Mouse (Mus musculus) MEL (cell line): Measurements from ENCODE around the gene Sit1. TPM values are rescaled to one million over a fixed set of nuclear protein-coding genes. Genes with fewer than 3 reads are reported as not detected.
"Not testable (repeated sequence)": the region's sequence is repeated elsewhere in the genome, so short reads cannot be mapped to it uniquely, and the experiment has no call there.

Experiments
- DNase-seq: peaks from one replicate; pipeline ENCODE4 v3.0.0; 2011; ENCODE audit warnings: low read depth, low spot score
- H3K27ac ChIP-seq: 2 replicates; pipeline ENCODE4 v1.5.1; 2012; ENCODE audit warnings: low read depth, mild to moderate bottlenecking, control low read depth, low read length, moderate library complexity; ENCODE audit not compliant: control insufficient read depth
- H3K27me3 ChIP-seq, 2 experiments: fragments of 150-350 bp in 1 of 2; sonication (generic) in 1 of 2; 2 replicates each; pipeline ENCODE4 v1.6.1; 2012; ENCODE audit warnings: low read length in 2 of 2, mild to moderate bottlenecking in 2 of 2, improper control_type of control experiment in 1 of 2, moderate library complexity in 1 of 2; ENCODE audit not compliant: insufficient read depth in 2 of 2, control insufficient read depth in 1 of 2
- H3K36me3 ChIP-seq, 2 experiments: 2 replicates each; pipeline ENCODE4 v1.6.1; 2012 to 2014; ENCODE audit warnings: low read length in 2 of 2, improper control_type of control experiment in 1 of 2, inconsistent platforms in 1 of 2, mild to moderate bottlenecking in 1 of 2; ENCODE audit not compliant: insufficient read depth in 2 of 2, control insufficient read depth in 1 of 2
- H3K4me1 ChIP-seq, 2 experiments: fragments of 150-350 bp in 1 of 2; sonication (generic) in 1 of 2; 2 replicates each; pipeline ENCODE4 v1.6.1; 2012; ENCODE audit warnings: low read length in 2 of 2, improper control_type of control experiment in 1 of 2, mild to moderate bottlenecking in 1 of 2; ENCODE audit not compliant: insufficient read depth in 2 of 2, control insufficient read depth in 1 of 2
- H3K4me3 ChIP-seq, 2 experiments: fragments of 150-350 bp in 1 of 2; sonication (generic) in 1 of 2; 2 replicates each; pipeline ENCODE4 v1.5.1; 2012; ENCODE audit warnings: low read depth in 2 of 2, low read length in 2 of 2, mild to moderate bottlenecking in 2 of 2, moderate library complexity in 2 of 2, control low read depth in 1 of 2, improper control_type of control experiment in 1 of 2; ENCODE audit not compliant: control insufficient read depth in 1 of 2, insufficient read depth in 1 of 2
- H3K79me2 ChIP-seq: 2 replicates; pipeline ENCODE4 v1.6.1; 2012; ENCODE audit warnings: mild to moderate bottlenecking, low read length, moderate library complexity; ENCODE audit not compliant: control insufficient read depth, poor library complexity, insufficient read depth
- H3K9ac ChIP-seq: 2 replicates; pipeline ENCODE4 v1.6.1; 2012; ENCODE audit warnings: low read depth, mild to moderate bottlenecking, control low read depth, low read length, moderate library complexity; ENCODE audit not compliant: control insufficient read depth, poor library complexity, severe bottlenecking
- H3K9me3 ChIP-seq: fragments of 150-350 bp; sonication (generic); replicated peaks from 2 replicates; pipeline ENCODE4 v1.6.1; 2012; ENCODE audit warnings: mild to moderate bottlenecking, low read length, improper control_type of control experiment, moderate library complexity; ENCODE audit not compliant: insufficient read depth
- BHLHE40 ChIP-seq: IDR thresholded peaks from 2 replicates; pipeline ENCODE4 v1.6.1; 2012; ENCODE audit warnings: low read depth, mild to moderate bottlenecking, inconsistent platforms, low read length, improper control_type of control experiment, borderline replicate concordance
- CTCF ChIP-seq, 3 experiments: IDR thresholded peaks in 2 of 3; conservative IDR thresholded peaks in 1 of 3; 2 replicates each; pipeline ENCODE4 v1.5.1; 2011 to 2012; ENCODE audit warnings: low read length in 3 of 3, low read depth in 2 of 3, mild to moderate bottlenecking in 2 of 3, improper control_type of control experiment in 1 of 3, inconsistent platforms in 1 of 3, mixed read lengths in 1 of 3, moderate library complexity in 1 of 3; ENCODE audit not compliant: control insufficient read depth in 1 of 3, insufficient read depth in 1 of 3, poor library complexity in 1 of 3, severe bottlenecking in 1 of 3
- ELF1 ChIP-seq: IDR thresholded peaks from 2 replicates; pipeline ENCODE4 v1.6.1; 2014; ENCODE audit warnings: low read depth, mild to moderate bottlenecking, inconsistent platforms, low read length, improper control_type of control experiment, moderate library complexity
- EP300 ChIP-seq, 2 experiments: IDR thresholded peaks; 2 replicates each; pipeline ENCODE4 v1.6.1; 2011; ENCODE audit warnings: improper control_type of control experiment in 2 of 2, low read length in 2 of 2, low read depth in 1 of 2, mild to moderate bottlenecking in 1 of 2
- ETS1 ChIP-seq: IDR thresholded peaks from 2 replicates; pipeline ENCODE4 v1.6.1; 2012; ENCODE audit warnings: low read depth, mild to moderate bottlenecking, inconsistent platforms, low read length, improper control_type of control experiment, moderate library complexity
- GABPA ChIP-seq: IDR thresholded peaks from 2 replicates; pipeline ENCODE4 v1.6.1; 2012; ENCODE audit warnings: low read depth, mild to moderate bottlenecking, inconsistent platforms, low read length, improper control_type of control experiment, moderate library complexity
- MAX ChIP-seq: IDR thresholded peaks from 2 replicates; pipeline ENCODE4 v1.6.1; 2011; ENCODE audit warnings: low read length, improper control_type of control experiment
- MAZ ChIP-seq: IDR thresholded peaks from 2 replicates; pipeline ENCODE4 v1.6.1; 2012; ENCODE audit warnings: low read depth, mild to moderate bottlenecking, inconsistent platforms, low read length, improper control_type of control experiment
- NRF1 ChIP-seq: IDR thresholded peaks from 2 replicates; pipeline ENCODE4 v1.6.1; 2014; ENCODE audit warnings: low read depth, mild to moderate bottlenecking, inconsistent platforms, low read length, improper control_type of control experiment, moderate library complexity; ENCODE audit not compliant: poor library complexity, insufficient read depth, severe bottlenecking
- RAD21 ChIP-seq: IDR thresholded peaks from 2 replicates; pipeline ENCODE4 v1.6.1; 2011; ENCODE audit warnings: mild to moderate bottlenecking, low read depth, low read length, improper control_type of control experiment
- SIN3A ChIP-seq: IDR thresholded peaks from 2 replicates; pipeline ENCODE4 v1.6.1; 2012; ENCODE audit warnings: low read length, improper control_type of control experiment, inconsistent platforms
- SMC3 ChIP-seq: IDR thresholded peaks from 2 replicates; pipeline ENCODE4 v1.6.1; 2011; ENCODE audit warnings: low read depth, low read length, improper control_type of control experiment
- TAL1 ChIP-seq: IDR thresholded peaks from 2 replicates; pipeline ENCODE4 v1.6.1; 2012; ENCODE audit warnings: mild to moderate bottlenecking, inconsistent platforms, low read length, moderate library complexity, mixed read lengths
- TBP ChIP-seq: IDR thresholded peaks from 2 replicates; pipeline ENCODE4 v1.8.0; 2011; ENCODE audit warnings: low read depth, low read length, improper control_type of control experiment
- TCF12 ChIP-seq: IDR thresholded peaks from 2 replicates; pipeline ENCODE4 v1.6.1; 2014; ENCODE audit warnings: low read depth, mild to moderate bottlenecking, inconsistent platforms, low read length, improper control_type of control experiment, moderate library complexity
- USF2 ChIP-seq, 2 experiments: IDR thresholded peaks; 2 replicates each; pipeline ENCODE4 v1.6.1; 2011 to 2012; ENCODE audit warnings: improper control_type of control experiment in 2 of 2, low read length in 2 of 2, borderline replicate concordance in 1 of 2, inconsistent platforms in 1 of 2, low read depth in 1 of 2, mild to moderate bottlenecking in 1 of 2; ENCODE audit not compliant: insufficient read depth in 1 of 2
- ZMIZ1 ChIP-seq: IDR thresholded peaks from 2 replicates; pipeline ENCODE4 v1.6.1; 2012; ENCODE audit warnings: low read depth, mild to moderate bottlenecking, inconsistent platforms, low read length, improper control_type of control experiment, moderate library complexity
- polyA plus RNA-seq, 2 experiments: library from polyadenylated mRNA; stranded (reverse) in 1 of 2; unstranded in 1 of 2; fragments of >175 nt in 1 of 2; fragments of >200 nt in 1 of 2; gene quantifications; 2 replicates each; pipeline versions ENCODE4 v1.2.1 to v1.2.4; 2012; ENCODE audit warnings: low replicate concordance in 2 of 2, low read depth in 1 of 2; ENCODE audit not compliant: insufficient read length in 2 of 2, insufficient read depth in 1 of 2, missing spikeins in 1 of 2
- total RNA-seq: library from RNA; depleted of rRNA; stranded (reverse); fragments of 300-350 nt; gene quantifications from 2 replicates; pipeline ENCODE4 v1.2.3, GENCODE M21; 2012

Sit1 gene
- total and polyA plus RNA-seq, 3 experiments: 0.06 to 0.08 TPM; not detected in 1

DNA sequence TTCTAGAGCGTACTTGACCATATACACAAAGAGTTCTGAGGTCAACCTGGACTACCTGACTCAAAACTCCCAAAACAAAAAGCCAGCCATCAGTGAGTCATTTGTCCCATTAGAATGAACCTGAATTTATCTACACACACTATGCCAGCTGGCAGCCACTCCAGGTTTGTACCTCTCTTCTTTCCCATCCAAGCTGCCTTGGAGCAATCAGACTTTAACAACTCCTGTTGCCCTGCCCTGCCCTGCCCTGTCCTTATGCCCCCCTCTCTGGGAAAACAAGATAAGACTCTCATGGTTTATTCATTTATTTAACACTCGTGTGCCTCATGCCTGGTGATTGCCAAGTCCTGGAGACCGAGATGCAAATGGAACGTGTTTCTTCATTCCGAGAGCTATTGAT, 7.3 kb upstream of the Sit1 start:
- no peak for TF ChIP-seq MAX
- 0 out of 2 replicates have a peak, but pooled peaks have one; percentile 21 for TF ChIP-seq ETS1
- TF ChIP-seq TAL1: peak; percentile 81
- 0 out of 4 replicates have a peak, but pooled peaks of 1 of the 2 experiments have one; percentile 26 for TF ChIP-seq EP300 (IDR thresholded peaks at IDR 0.05; ENCODE audit: low read depth in 1 of 2, low read length in 2 of 2)
- TF ChIP-seq TBP: no peak
- no peaks in the 10 kb centered on the region for H3K27me3 ChIP-seq
- H3K36me3 ChIP-seq: no peaks in the 10 kb centered on the region
- peaks cover 5% of the 10 kb centered on the region; the same call in 1 of the 2 replicates for H3K79me2 ChIP-seq
- no peaks in the 10 kb centered on the region for H3K9me3 ChIP-seq
- no peak overlapping the region for H3K9ac ChIP-seq
- H3K4me3 ChIP-seq: no peak overlapping the region
- DNase-seq: peak; percentile 43
- H3K27ac ChIP-seq: no peak overlapping the region
- H3K4me1 ChIP-seq: peaks cover 2 to 19% of the 10 kb centered on the region in 2 experiments; a peak in 2 of 4 replicates

DNA sequence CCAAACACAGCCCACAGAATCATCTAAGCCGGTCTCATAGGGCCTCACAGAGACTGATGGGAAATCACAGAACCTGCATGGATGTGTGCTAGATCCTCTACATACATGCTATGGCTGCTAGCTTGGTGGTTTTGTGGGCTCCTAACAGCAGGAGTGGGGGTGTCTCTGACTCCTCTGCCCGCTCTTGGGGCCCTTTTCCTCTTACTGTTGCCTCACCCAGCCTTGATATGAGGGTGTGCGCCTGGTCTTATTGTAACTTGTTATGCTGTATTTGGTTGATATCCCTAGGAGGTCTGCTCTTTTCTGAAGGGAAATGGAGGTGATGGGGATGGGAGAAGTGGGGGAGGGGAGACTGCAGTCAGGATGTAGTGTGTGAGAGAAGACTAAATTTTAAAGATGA, 6.1 kb upstream of the Sit1 start:
- Histone ChIP-seq H3K9me3 (no peaks in the 10 kb centered on the region), H3K4me3 (no peak overlapping the region), H3K36me3 (no peaks in the 10 kb centered on the region), H3K9ac (no peak overlapping the region), H3K27ac (no peak overlapping the region), H3K79me2 (peaks cover 5% of the 10 kb centered on the region; the same call in 1 of the 2 replicates), H3K4me1 (peaks cover under 1 to 11% of the 10 kb centered on the region in 2 experiments; a peak in 2 of 4 replicates), H3K27me3 (no peaks in the 10 kb centered on the region)
- TF ChIP-seq ELF1 (no peak), MAZ (no peak), ZMIZ1 (no peak), TCF12 (no peak), SIN3A (no peak), SMC3 (no peak), USF2 (IDR thresholded peaks at IDR 0.05; ENCODE audit: borderline replicate concordance in 1 of 2, insufficient read depth in 1 of 2, low read depth in 1 of 2, low read length in 2 of 2) (no peak), GABPA (no peak), BHLHE40 (no peak), NRF1 (no peak)
- no peak for DNase-seq

DNA sequence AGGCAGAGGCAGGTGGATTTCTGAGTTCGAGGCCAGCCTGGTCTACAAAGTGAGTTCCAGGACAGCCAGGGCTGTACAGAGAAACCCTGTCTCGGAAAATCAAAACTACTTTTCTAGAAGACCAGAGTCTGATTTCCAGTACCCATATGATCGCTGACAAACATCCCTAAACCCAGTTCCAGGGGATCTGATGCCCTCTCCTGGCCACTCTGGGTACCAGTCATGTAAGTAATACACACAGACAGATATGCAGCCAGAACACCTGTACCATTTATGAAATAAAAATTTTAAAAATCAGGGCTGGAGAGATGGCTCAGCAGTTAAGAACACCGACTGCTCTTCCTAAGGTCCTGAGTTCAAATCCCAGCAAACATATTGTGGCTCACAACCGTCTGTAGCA, 2.1 kb upstream of the Sit1 start:
- TF ChIP-seq RAD21 (peak; percentile 36), TBP (0 out of 2 replicates have a peak, but pooled peaks have one; percentile 39), CTCF (IDR thresholded peaks at IDR 0.05 in 2 of 3, conservative IDR thresholded peaks at IDR 0.05 in 1 of 3; ENCODE audit: control insufficient read depth in 1 of 3, insufficient read depth in 1 of 3, low read depth in 2 of 3, low read length in 3 of 3, poor library complexity in 1 of 3, severe bottlenecking in 1 of 3) (peak; percentile 33 to 55 (median 46); a peak in 5 of 6 replicates), SMC3 (peak; percentile 50)
- H3K4me1 ChIP-seq: peaks cover 0 to 20% of the 10 kb centered on the region in 2 experiments; a peak in 2 of 4 replicates
- not testable (repeated sequence) for H3K4me3 ChIP-seq, H3K27me3 ChIP-seq, H3K9me3 ChIP-seq, H3K27ac ChIP-seq, H3K79me2 ChIP-seq, H3K9ac ChIP-seq
- DNase-seq: peak; percentile 51
- H3K36me3 ChIP-seq: peaks cover 0 to 11% of the 10 kb centered on the region in 2 experiments; a peak in 2 of 4 replicates
